Mouse (Mus musculus): ENCODE results near the gene Dpt. TPM values are rescaled to one million over a fixed set of nuclear protein-coding genes. Genes with fewer than 3 reads are reported as not detected.

The Dpt gene
- 8.4 and 9.4 TPM in 2 replicates for polyA plus RNA-seq (2015; fragmentation: Nextera tagmentation; extraction: Ambion mirVana)

DNA sequence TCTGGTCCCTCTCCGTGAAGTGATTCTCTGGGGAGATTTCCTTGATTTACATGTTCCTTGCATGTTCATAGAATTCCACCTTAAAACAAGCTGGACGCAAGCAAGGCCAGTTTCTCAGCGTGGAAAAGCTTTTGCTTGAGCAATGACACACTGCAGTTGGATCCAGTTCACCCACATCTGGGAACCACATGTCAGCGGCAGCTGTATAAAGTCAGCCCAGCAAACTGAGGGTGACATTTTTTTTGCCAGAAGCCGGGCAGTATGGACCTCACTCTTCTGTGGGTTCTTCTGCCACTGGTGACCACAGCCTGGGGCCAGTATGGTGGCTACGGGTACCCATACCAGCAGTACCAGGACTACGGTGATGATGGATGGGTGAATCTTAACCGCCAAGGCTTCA, at the start of gene Dpt:
Gene Dpt (plus strand): TSS at position 174 of the 400 bp plus-strand sequence.
- peak within 1 kb of the TSS; percentile 17 for H3K4me3 ChIP-seq
- H3K36me3 ChIP-seq: no peaks in the 10 kb centered on the region
- no peak for ATAC-seq (ENCODE audit: extremely low read depth, insufficient number of reproducible peaks, low FRiP score, low TSS enrichment)
- 76% methylated on average over 8 of the region's 8 CpGs for WGBS
- no peak within 1 kb of the TSS; the same call in 1 of the 2 replicates for H3K27ac ChIP-seq (replicated peaks)
- H3K4me2 ChIP-seq: peak within 1 kb of the TSS; percentile 34
- no peaks in the 10 kb centered on the region for H3K27me3 ChIP-seq (replicated peaks)
- no peaks in the 10 kb centered on the region for H3K9me3 ChIP-seq
- no peak within 1 kb of the TSS for H3K9ac ChIP-seq
- peaks cover 13% of the 10 kb centered on the region for H3K4me1 ChIP-seq

DNA sequence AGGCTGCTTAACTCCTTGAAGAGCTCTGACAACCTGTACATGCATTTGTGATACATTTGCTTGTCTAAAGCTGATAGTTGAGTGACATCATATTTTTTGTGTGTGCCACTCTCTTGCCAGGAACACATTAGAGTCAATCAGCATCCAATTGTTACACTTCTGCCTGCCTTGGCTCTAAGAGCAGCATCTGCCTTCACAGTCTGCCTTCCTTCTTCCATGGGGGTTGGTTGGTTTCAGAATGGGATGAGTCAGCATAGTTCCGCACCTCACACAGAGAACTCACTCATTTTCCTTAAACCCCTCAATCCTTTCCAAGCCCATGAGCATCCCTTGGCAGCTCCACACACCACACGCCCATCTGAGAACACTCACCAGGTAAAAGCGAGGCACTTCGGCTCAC, 42.7 kb upstream of the Dpt start:
- no peaks in the 10 kb centered on the region for H3K27me3 ChIP-seq (replicated peaks)
- H3K9me3 ChIP-seq: no peaks in the 10 kb centered on the region; the same call in 1 of the 2 replicates
- no peaks in the 10 kb centered on the region for H3K36me3 ChIP-seq
- WGBS: 86% methylated on average over 4 of the region's 4 CpGs
- no peaks in the 10 kb centered on the region for H3K4me1 ChIP-seq
- no peak overlapping the region for H3K4me3 ChIP-seq
- ATAC-seq (ENCODE audit: extremely low read depth, insufficient number of reproducible peaks, low FRiP score, low TSS enrichment): no peak
- no peak overlapping the region for H3K4me2 ChIP-seq
- no peak overlapping the region for H3K9ac ChIP-seq
- no peak overlapping the region for H3K27ac ChIP-seq (replicated peaks)

DNA sequence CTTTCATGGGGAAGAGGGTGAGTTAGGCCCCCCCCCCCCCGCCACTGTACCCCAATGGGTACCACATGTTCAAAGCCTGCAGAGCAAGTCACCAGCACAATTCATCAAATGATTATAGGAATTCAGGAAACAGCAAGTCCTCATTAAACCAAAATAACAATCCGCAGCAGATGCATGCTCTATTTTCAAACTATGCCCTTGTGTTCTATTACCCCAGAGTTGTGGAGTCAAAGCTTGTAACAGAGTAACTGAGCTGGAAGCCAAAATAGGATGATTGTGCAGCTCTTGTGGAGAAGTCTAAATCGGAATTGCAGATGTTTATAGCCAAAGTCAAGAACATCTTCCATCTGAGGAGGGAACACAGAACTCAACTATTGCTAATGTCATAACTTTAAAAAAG, 40.8 kb upstream of the Dpt start:
- no peaks in the 10 kb centered on the region for H3K36me3 ChIP-seq
- 78% methylated on average over 3 of the region's 3 CpGs for WGBS
- ATAC-seq (ENCODE audit: extremely low read depth, insufficient number of reproducible peaks, low FRiP score, low TSS enrichment): no peak
- no peak overlapping the region for H3K9ac ChIP-seq
- no peaks in the 10 kb centered on the region for H3K9me3 ChIP-seq
- H3K4me2 ChIP-seq: no peak overlapping the region
- no peaks in the 10 kb centered on the region for H3K27me3 ChIP-seq (replicated peaks)
- no peak overlapping the region for H3K27ac ChIP-seq (replicated peaks)
- H3K4me3 ChIP-seq: no peak overlapping the region
- no peaks in the 10 kb centered on the region for H3K4me1 ChIP-seq

DNA sequence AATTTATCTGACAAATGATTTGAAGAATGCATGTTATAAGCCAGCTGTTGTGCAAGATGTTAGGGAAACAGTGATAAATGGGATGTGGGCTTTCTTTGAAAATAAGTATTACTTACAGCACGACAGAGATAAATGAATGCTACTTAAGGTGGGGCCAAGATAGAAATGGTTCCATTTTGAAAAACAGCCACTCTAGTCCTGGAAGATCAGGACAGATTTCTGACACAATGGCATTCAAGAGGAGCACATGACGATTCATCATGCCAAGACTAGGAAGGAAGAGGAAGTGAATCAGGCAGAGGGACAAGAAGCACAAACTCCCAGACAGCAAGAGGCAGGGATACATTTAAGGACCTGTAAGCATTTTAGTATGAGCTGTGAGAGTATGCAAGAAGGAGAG, 39.5 kb upstream of the Dpt start:
- no peak overlapping the region for H3K4me3 ChIP-seq
- ATAC-seq (ENCODE audit: extremely low read depth, insufficient number of reproducible peaks, low FRiP score, low TSS enrichment): no peak

DNA sequence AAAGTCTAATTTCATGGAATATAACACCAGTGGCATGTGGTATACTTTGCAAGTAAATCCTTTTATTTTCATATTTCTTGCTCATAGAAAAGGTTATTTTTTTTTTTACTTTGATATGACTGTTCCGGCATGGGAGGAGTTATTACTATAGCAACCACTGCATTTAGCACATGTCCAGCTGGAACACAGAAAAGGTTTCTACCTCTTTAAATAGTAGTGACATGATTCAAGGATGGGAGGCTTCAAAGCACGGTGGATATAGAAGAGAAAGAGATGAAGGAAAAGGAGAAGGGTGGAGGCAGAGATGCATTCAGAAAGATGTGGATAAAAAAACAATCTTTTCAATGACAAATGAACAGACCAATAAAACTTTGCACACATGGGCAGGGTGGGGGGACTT, 38.0 kb upstream of the Dpt start:
- H3K9me3 ChIP-seq: no peaks in the 10 kb centered on the region
- no peaks in the 10 kb centered on the region for H3K36me3 ChIP-seq
- no peaks in the 10 kb centered on the region for H3K27me3 ChIP-seq (replicated peaks)
- no peaks in the 10 kb centered on the region for H3K4me1 ChIP-seq
- H3K4me2 ChIP-seq: no peak overlapping the region
- no peak overlapping the region for H3K9ac ChIP-seq
- H3K4me3 ChIP-seq: no peak overlapping the region
- no peak overlapping the region for H3K27ac ChIP-seq (replicated peaks)
- no peak for ATAC-seq (ENCODE audit: extremely low read depth, insufficient number of reproducible peaks, low FRiP score, low TSS enrichment)
- 71% methylated on average over 2 of the region's 2 CpGs for WGBS

More for the DNA sequence above, 39.5 kb upstream of the Dpt start:
- Histone ChIP-seq H3K27ac (replicated peaks) (no peak overlapping the region), H3K4me2 (no peak overlapping the region), H3K4me1 (no peaks in the 10 kb centered on the region), H3K36me3 (no peaks in the 10 kb centered on the region), H3K27me3 (replicated peaks) (no peaks in the 10 kb centered on the region), H3K9me3 (no peaks in the 10 kb centered on the region), H3K9ac (no peak overlapping the region)
- 54% methylated on average over 2 of the region's 2 CpGs for WGBS

DNA sequence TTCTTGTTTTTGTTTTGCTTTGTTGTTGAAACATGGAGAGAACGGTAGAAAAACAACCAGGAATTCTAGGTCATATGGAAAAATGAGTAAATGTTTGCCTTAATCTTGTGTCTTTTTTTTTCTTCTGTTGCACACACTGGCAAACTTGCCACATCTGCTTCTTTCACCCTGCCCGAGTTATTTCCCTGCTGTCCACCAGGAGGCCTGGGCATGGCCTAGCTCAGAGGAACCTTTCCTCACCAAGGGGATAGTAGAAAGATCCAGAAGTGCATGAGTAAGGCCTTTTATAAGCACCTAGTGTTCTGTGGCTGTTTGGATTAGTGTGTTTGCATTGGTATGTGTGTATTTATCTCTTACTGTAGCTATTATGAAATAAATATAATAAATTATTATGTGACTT, 34.2 kb upstream of the Dpt start:
- Histone ChIP-seq H3K4me1 (peaks cover 6% of the 10 kb centered on the region), H3K36me3 (no peaks in the 10 kb centered on the region), H3K4me2 (no peak overlapping the region), H3K27ac (replicated peaks) (no peak overlapping the region), H3K9ac (no peak overlapping the region), H3K4me3 (no peak overlapping the region), H3K27me3 (replicated peaks) (no peaks in the 10 kb centered on the region), H3K9me3 (no peaks in the 10 kb centered on the region)
- 52% methylated on average over 2 of the region's 2 CpGs for WGBS
- ATAC-seq (ENCODE audit: extremely low read depth, insufficient number of reproducible peaks, low FRiP score, low TSS enrichment): no peak

DNA sequence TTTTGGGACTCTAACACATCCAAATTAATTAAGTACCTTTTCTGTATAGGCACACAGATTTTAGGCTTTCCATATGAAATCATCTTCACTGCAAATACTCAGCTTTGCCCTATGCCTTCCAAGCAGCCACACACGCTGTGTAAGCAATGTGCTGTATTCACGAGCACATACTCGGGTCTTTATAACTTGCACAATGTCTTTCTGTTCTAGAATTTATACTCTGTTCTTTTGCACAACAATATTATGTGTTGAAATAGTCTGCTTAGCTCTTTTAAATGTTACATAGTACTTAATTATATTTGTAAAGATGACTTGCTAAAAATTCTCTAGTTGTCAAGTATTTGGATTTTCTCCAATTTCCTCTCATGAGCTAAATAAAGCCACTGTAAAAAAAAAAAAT, 29.8 kb upstream of the Dpt start:
- Histone ChIP-seq H3K27ac (replicated peaks) (no peak overlapping the region), H3K27me3 (replicated peaks) (no peaks in the 10 kb centered on the region), H3K9me3 (no peaks in the 10 kb centered on the region), H3K4me3 (no peak overlapping the region), H3K36me3 (no peaks in the 10 kb centered on the region), H3K9ac (no peak overlapping the region), H3K4me1 (peaks cover 9% of the 10 kb centered on the region), H3K4me2 (no peak overlapping the region)
- WGBS: 73% methylated on average over 3 of the region's 3 CpGs
- ATAC-seq (ENCODE audit: extremely low read depth, insufficient number of reproducible peaks, low FRiP score, low TSS enrichment): no peak

DNA sequence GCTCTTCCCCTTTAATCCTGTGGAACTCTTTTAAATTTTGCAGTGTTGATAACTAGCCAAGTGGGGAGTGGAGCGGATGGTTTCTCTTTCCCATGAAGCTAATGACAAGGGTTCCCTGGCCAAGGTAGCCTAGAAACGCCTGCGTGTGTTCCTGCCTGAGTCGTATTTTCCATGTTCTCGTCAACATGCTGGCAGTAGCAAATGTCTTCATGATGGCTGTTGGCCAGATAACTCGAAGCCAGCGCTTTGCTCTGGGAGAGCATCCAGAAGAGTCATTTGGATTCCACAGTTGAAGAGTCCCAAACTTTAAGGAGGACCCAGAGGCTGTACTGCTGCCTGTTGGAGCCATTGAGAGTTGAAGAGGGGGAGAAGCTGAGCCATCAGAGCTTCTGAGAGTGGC, 25.8 kb upstream of the Dpt start:
- H3K9me3 ChIP-seq: peaks cover 11% of the 10 kb centered on the region

DNA sequence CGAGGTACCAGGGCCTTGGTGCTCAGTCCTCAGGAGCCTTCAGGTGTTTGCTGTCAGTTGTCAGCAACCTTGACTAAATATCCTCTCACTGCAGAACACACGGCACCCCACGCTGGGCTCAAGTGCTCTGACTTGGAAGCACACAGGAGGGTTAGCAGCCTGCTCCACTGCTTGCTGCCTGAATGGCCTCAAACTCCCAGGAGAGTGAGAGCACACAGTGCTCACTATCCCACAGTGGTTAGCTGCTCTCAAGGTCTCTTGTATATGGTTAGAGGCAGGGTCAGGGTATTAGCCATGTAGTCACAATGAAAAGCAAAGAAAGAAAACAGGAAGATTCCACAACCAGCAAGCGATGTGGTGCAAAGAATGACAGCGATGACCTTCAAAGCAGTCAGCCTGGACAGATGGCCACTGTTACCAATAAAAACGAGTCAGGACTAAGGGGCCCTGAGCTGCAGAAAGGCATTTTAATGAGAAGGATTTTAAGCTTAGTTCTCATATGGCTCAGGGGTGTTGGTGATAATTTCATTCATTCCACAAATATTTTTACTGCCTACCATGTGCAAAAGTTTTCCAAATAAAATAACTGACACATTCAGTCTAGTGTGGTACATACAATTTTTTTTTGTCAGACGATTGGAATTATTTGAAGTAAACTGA, 15.5 kb upstream of the Dpt start:
- peak overlapping the region; percentile 50; the same call in 1 of the 2 replicates for H3K9ac ChIP-seq
- no peak for ATAC-seq (ENCODE audit: extremely low read depth, insufficient number of reproducible peaks, low FRiP score, low TSS enrichment)
- H3K4me1 ChIP-seq: peaks cover 21% of the 10 kb centered on the region
- no peaks in the 10 kb centered on the region for H3K36me3 ChIP-seq
- 35% methylated on average over 7 of the region's 7 CpGs for WGBS
- no peak overlapping the region for H3K4me3 ChIP-seq
- H3K9me3 ChIP-seq: no peaks in the 10 kb centered on the region
- no peak overlapping the region for H3K4me2 ChIP-seq
- peak overlapping the region; percentile 61 for H3K27ac ChIP-seq (replicated peaks)
- H3K27me3 ChIP-seq (replicated peaks): no peaks in the 10 kb centered on the region

More for the DNA sequence above, 25.8 kb upstream of the Dpt start:
- ATAC-seq (ENCODE audit: extremely low read depth, insufficient number of reproducible peaks, low FRiP score, low TSS enrichment): no peak
- Histone ChIP-seq H3K27me3 (replicated peaks) (no peaks in the 10 kb centered on the region), H3K4me3 (no peak overlapping the region), H3K36me3 (no peaks in the 10 kb centered on the region), H3K4me2 (no peak overlapping the region), H3K9ac (no peak overlapping the region), H3K4me1 (peaks cover 9% of the 10 kb centered on the region), H3K27ac (replicated peaks) (peak overlapping the region; percentile 45; the same call in 1 of the 2 replicates)
- WGBS: 27% methylated on average over 7 of the region's 7 CpGs

DNA sequence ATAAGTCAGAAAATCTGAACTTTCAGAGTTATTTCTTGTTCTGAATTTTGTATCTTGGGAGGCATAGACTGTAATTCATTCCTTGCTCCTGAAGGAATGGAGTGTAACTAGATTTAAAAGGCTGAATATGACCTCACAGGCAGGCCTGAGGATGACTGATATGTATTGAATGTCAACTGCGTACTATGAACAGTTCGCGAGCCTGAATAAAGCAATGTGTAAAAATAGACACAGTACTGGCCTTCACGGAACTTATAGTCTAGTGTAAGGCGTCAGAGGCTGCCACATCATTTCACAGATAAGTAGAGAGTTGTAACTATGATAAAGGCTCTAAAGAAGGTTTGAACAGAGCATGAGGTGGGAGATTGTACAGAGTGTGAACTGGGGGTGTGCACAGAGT, 10.3 kb upstream of the Dpt start:
- Histone ChIP-seq H3K27me3 (replicated peaks) (no peaks in the 10 kb centered on the region), H3K9me3 (no peaks in the 10 kb centered on the region), H3K36me3 (no peaks in the 10 kb centered on the region), H3K4me3 (no peak overlapping the region), H3K4me2 (no peak overlapping the region), H3K27ac (replicated peaks) (peak overlapping the region; percentile 66), H3K9ac (no peak overlapping the region), H3K4me1 (peaks cover 18% of the 10 kb centered on the region)
- no peak for ATAC-seq (ENCODE audit: extremely low read depth, insufficient number of reproducible peaks, low FRiP score, low TSS enrichment)
- WGBS: 22% methylated on average over 5 of the region's 5 CpGs

DNA sequence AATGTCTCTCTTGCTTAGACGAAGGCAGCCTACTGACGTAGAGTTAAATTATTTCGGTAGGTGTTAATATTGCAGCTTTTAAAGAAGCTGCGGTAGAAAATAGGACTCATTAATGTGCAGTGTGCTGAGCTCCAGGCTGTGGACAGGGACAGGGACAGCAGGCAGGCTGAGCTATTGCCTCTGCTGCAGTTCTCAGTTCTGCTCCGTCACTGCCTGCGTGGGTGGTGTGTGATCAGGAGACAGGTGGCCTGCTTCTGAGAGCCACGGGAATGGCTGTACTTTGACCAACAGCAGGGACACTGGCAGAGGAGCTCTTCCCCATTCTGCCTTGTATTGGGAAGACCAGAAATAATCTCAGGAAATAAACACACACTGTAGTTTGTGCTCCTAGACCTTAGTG, 8.7 kb upstream of the Dpt start:
- Histone ChIP-seq H3K27me3 (replicated peaks) (no peaks in the 10 kb centered on the region), H3K36me3 (no peaks in the 10 kb centered on the region), H3K4me2 (no peak overlapping the region), H3K4me3 (no peak overlapping the region), H3K9me3 (no peaks in the 10 kb centered on the region), H3K4me1 (peaks cover 14% of the 10 kb centered on the region), H3K9ac (no peak overlapping the region), H3K27ac (replicated peaks) (no peak overlapping the region)
- WGBS: 73% methylated on average over 7 of the region's 7 CpGs
- no peak for ATAC-seq (ENCODE audit: extremely low read depth, insufficient number of reproducible peaks, low FRiP score, low TSS enrichment)

DNA sequence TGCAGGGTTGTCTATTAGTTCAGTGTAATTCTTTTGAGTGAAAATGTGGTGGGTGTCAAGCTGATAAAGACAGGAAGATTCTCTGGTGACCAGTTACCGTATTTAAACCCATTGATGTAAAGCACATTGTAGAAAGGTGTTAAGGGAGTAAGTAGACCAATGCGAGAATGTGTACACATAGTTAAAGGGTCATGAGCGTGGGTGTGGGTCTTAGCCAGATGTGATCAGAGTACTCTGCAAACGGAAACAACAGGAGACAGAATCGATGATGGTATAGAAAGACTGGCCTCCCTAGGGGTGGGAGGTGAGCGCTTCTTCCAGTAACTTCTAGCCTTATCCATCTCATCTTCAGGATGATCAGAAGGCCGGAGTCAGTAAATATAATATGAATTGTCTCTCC, 8.2 kb upstream of the Dpt start:
- no peak overlapping the region for H3K4me2 ChIP-seq
- no peak overlapping the region for H3K9ac ChIP-seq
- 84% methylated on average over 7 of the region's 7 CpGs for WGBS
- H3K4me1 ChIP-seq: peaks cover 14% of the 10 kb centered on the region
- no peaks in the 10 kb centered on the region for H3K27me3 ChIP-seq (replicated peaks)
- H3K36me3 ChIP-seq: no peaks in the 10 kb centered on the region
- H3K27ac ChIP-seq (replicated peaks): no peak overlapping the region
- no peak overlapping the region for H3K4me3 ChIP-seq
- H3K9me3 ChIP-seq: no peaks in the 10 kb centered on the region
- ATAC-seq (ENCODE audit: extremely low read depth, insufficient number of reproducible peaks, low FRiP score, low TSS enrichment): no peak
